Mouse (Mus musculus) CH12.LX (cell line): Measurements from ENCODE around the gene Ift140.

Experiments
- CHD1 ChIP-seq: IDR thresholded peaks from 2 replicates; pipeline ENCODE4 v1.6.1; 2012; ENCODE audit warnings: low read depth, low read length, improper control_type of control experiment, inconsistent platforms
- CTCF ChIP-seq, 2 experiments: IDR thresholded peaks in 1 of 2; conservative IDR thresholded peaks in 1 of 2; 2 replicates each; pipeline ENCODE4 v1.5.1; 2011 to 2012; ENCODE audit warnings: low read depth in 2 of 2, low read length in 2 of 2, improper control_type of control experiment in 1 of 2, inconsistent platforms in 1 of 2, mild to moderate bottlenecking in 1 of 2, moderate library complexity in 1 of 2
- EP300 ChIP-seq: IDR thresholded peaks from 2 replicates; pipeline ENCODE4 v1.6.1; 2011; ENCODE audit warnings: low read length, improper control_type of control experiment
- ETS1 ChIP-seq: conservative IDR thresholded peaks from 2 replicates; pipeline ENCODE4 v1.6.1; 2012; ENCODE audit warnings: low read depth, mild to moderate bottlenecking, inconsistent platforms, low read length, improper control_type of control experiment, moderate library complexity
- IRF4 ChIP-seq: IDR thresholded peaks from 2 replicates; pipeline ENCODE4 v1.6.1; 2014; ENCODE audit warnings: low read depth, mild to moderate bottlenecking, inconsistent platforms, low read length, improper control_type of control experiment
- MAX ChIP-seq: IDR thresholded peaks from 2 replicates; pipeline ENCODE4 v1.6.1; 2011; ENCODE audit warnings: low read length, improper control_type of control experiment
- SIN3A ChIP-seq: IDR thresholded peaks from 2 replicates; pipeline ENCODE4 v1.6.1; 2012; ENCODE audit warnings: low read length, improper control_type of control experiment, inconsistent platforms
- TBP ChIP-seq: conservative IDR thresholded peaks from 2 replicates; pipeline ENCODE4 v1.6.1; 2011; ENCODE audit warnings: low read depth, low read length, improper control_type of control experiment
- TCF12 ChIP-seq: IDR thresholded peaks from 2 replicates; pipeline ENCODE4 v1.6.1; 2014; ENCODE audit warnings: low read depth, mild to moderate bottlenecking, inconsistent platforms, low read length, improper control_type of control experiment
- USF1 ChIP-seq: IDR thresholded peaks from 2 replicates; pipeline ENCODE4 v1.6.1; 2014; ENCODE audit warnings: low read depth, mild to moderate bottlenecking, inconsistent platforms, low read length, improper control_type of control experiment
- USF2 ChIP-seq: conservative IDR thresholded peaks from 2 replicates; pipeline ENCODE4 v1.6.1; 2011; ENCODE audit warnings: low read depth, low read length, improper control_type of control experiment
- ZNF384 ChIP-seq: IDR thresholded peaks from 2 replicates; pipeline ENCODE4 v1.6.1; 2012; ENCODE audit warnings: low read depth, low read length, improper control_type of control experiment, inconsistent platforms

DNA sequence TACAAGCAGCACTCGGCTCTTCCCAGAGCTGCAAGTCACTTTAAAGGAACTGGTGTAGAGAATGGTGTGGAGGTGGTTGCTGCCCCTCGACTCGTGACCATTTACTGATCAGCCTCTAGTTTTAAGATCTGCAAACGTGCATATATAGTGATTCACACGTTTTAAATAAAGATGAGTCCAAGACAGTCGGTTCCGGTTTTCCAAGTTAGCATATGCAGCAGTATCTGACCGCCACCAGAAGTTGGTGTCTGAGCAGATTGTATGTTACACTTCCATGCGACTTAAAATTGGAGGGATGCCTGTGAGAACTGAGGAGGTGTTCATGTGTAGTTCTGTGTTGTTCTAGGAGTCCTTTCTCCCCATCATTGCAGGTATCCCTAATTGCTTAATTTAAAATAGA lies 37.4 kb downstream of the Ift140 start:
- TF ChIP-seq CTCF (conservative IDR thresholded peaks at IDR 0.05 in 1 of 2, IDR thresholded peaks at IDR 0.05 in 1 of 2; ENCODE audit: low read depth in 2 of 2, low read length in 2 of 2), result no peak
- no peak for TF ChIP-seq USF2
- no peak for TF ChIP-seq CHD1
- TF ChIP-seq USF1, result no peak
- TF ChIP-seq ETS1, result no peak
- no peak for TF ChIP-seq MAX
- no peak for TF ChIP-seq SIN3A
- no peak for TF ChIP-seq ZNF384
- TF ChIP-seq IRF4, result no peak
- TF ChIP-seq TCF12, result no peak
- TF ChIP-seq EP300, result no peak
- no peak for TF ChIP-seq TBP
